8 mouse cellular contexts compared by ENCODE assay signal in genomic region chr1:151343571-151344282, GRCm38 (mm10). TPM values are rescaled to one million over a fixed set of nuclear protein-coding genes. Genes with fewer than 3 reads are reported as not detected.
DNase-seq lines count a peak whose midpoint lies in the region; ATAC-seq and TF ChIP-seq lines count a peak whose summit lies in the region.

No protein-coding gene starts in this region.

- WGBS in forebrain, embryonic 14.5 days: 1% methylated on average over 17 of the region's 17 CpGs
- WGBS in kidney, adult 2 months: 2% methylated on average over 17 of the region's 17 CpGs

- peak; percentile 49 for DNase-seq in adrenal gland, postnatal 14 days
- no peak for DNase-seq in adrenal gland, adult 8-10 months
- DNase-seq in brain, adult 2 months (ENCODE audit: low read depth, low spot score): peak; percentile 18
- peak; percentile 11 for DNase-seq in forebrain, embryonic 14.5 days (ENCODE audit: low spot score)
- peak; percentile 71 for DNase-seq in kidney, adult 2 months
- DNase-seq in lung, postnatal 36 days: peak; percentile 33
- DNase-seq in spleen, postnatal 36 days (ENCODE audit: low spot score in 2 of 2): peak; percentile 46 to 69
- DNase-seq in layer of hippocampus, adult 9-10 months (ENCODE audit: low spot score): no peak

- no peak for TF ChIP-seq POLR2A in kidney, adult 2 months (IDR thresholded peaks at IDR 0.05; ENCODE audit: low read depth, low read length)

- ATAC-seq in forebrain, embryonic 14.5 days: no peak

- peak overlapping the region; percentile 62 for H3K4me2 ChIP-seq in forebrain, embryonic 14.5 days (ENCODE audit: low read length)

- H3K4me3 ChIP-seq in forebrain, embryonic 14.5 days (ENCODE audit: low read depth, low read length): peak overlapping the region; percentile 95
- H3K4me3 ChIP-seq in kidney, adult 2 months (ENCODE audit: insufficient read depth, low read depth, low read length): peak overlapping the region; percentile 63

- TF ChIP-seq CTCF in kidney, adult 2 months (conservative IDR thresholded peaks at IDR 0.05; ENCODE audit: insufficient read depth, insufficient read length, low read depth, low read length): 0 out of 2 replicates have a peak, but pooled peaks have one; percentile 21

- peaks cover 16% of the 10 kb centered on the region for H3K4me1 ChIP-seq in forebrain, embryonic 14.5 days (ENCODE audit: control insufficient read depth, insufficient read depth, low read length)
- peaks cover 34% of the 10 kb centered on the region for H3K4me1 ChIP-seq in kidney, adult 2 months (ENCODE audit: control insufficient read depth, insufficient read depth, low read length)

- peak overlapping the region; percentile 97 for H3K9ac ChIP-seq in forebrain, embryonic 14.5 days (ENCODE audit: low read length)

- H3K27ac ChIP-seq in forebrain, embryonic 14.5 days (ENCODE audit: low read depth, low read length): no peak overlapping the region
- H3K27ac ChIP-seq in kidney, adult 2 months (ENCODE audit: insufficient read depth, low read depth, low read length): peak overlapping the region; percentile 99

- H3K36me3 ChIP-seq in forebrain, embryonic 14.5 days (ENCODE audit: control insufficient read depth, insufficient read depth, low read length): no peaks in the 10 kb centered on the region
- H3K36me3 ChIP-seq in kidney, adult 2 months (ENCODE audit: control insufficient read depth, insufficient read depth, low read length): no peaks in the 10 kb centered on the region; the same call in 1 of the 2 replicates

- H3K9me3 ChIP-seq in forebrain, embryonic 14.5 days (replicated peaks; ENCODE audit: control insufficient read depth, low read length): no peaks in the 10 kb centered on the region

- H3K27me3 ChIP-seq in forebrain, embryonic 14.5 days (replicated peaks; ENCODE audit: control insufficient read depth, insufficient read depth, low read length): no peaks in the 10 kb centered on the region
- H3K27me3 ChIP-seq in kidney, adult 2 months (replicated peaks; ENCODE audit: control insufficient read depth, insufficient read depth, low read length): no peaks in the 10 kb centered on the region

RNA-seq across cellular contexts. Expression of gene Ivns1abp, which starts 0.6 kb away (rescaled TPM):
- total RNA-seq in adrenal gland, postnatal 14 days (2021): 200 and 309 TPM in 2 replicates
- 100 to 1,000 TPM; 116 to 154 (median 139) TPM for total RNA-seq in adrenal gland, adult 8-10 months (2022)
- polyA plus RNA-seq in forebrain, embryonic 14.5 days (2014; fragmentation: Nextera tagmentation; extraction: Ambion mirVana): 323 and 358 TPM in 2 replicates
- 137 and 155 TPM in 2 replicates for polyA plus RNA-seq in kidney, adult 2 months (2012; rRNA removed)

Comparison
In these comparisons a context has a peak if more than half of its experiments do, and no peak if none do; other contexts are left out.
1. DNase-seq: peak in adrenal gland, postnatal 14 days (single experiment), brain, adult 2 months (single experiment), forebrain, embryonic 14.5 days (single experiment), kidney, adult 2 months (single experiment), lung, postnatal 36 days (single experiment) and spleen, postnatal 36 days (2 of 2); none in adrenal gland, adult 8-10 months (single experiment) and layer of hippocampus, adult 9-10 months (single experiment).